ENCODE assay signal across 8 mouse cellular contexts in genomic region chr12:85487545-85488141, GRCm38 (mm10). TPM values are rescaled to one million over a fixed set of nuclear protein-coding genes. Genes with fewer than 3 reads are reported as not detected.
DNase-seq lines count a peak whose midpoint lies in the region; ATAC-seq and TF ChIP-seq lines count a peak whose summit lies in the region.

No protein-coding gene starts in this region.

- peak; percentile 83 for TF ChIP-seq CTCF in gastrocnemius, adult 2 months (IDR thresholded peaks at IDR 0.05)

- peak; percentile 51 for DNase-seq in ovary, postnatal 14 days (ENCODE audit: low spot score)
- no peak for DNase-seq in ovary, adult 18-20 months (ENCODE audit: low spot score)
- peak; percentile 84 to 87 for DNase-seq in cerebellum, postnatal 10 days
- peak; percentile 71 for DNase-seq in gastrocnemius, adult 2 months
- DNase-seq in left cerebral cortex, postnatal 25 days (ENCODE audit: low spot score in 2 of 2) = peak; percentile 72 to 93
- DNase-seq in right cerebral cortex, postnatal 36 days (ENCODE audit: low spot score in 2 of 2) = peak; percentile 66 to 69

- ATAC-seq in inflammation-experienced regulatory T-cells, adult 6 months = peak; percentile 42

- H3K9me3 ChIP-seq in megakaryocyte, embryonic 14.5 days = no peaks in the 10 kb centered on the region

- peaks cover 42% of the 10 kb centered on the region for H3K27me3 ChIP-seq in megakaryocyte, embryonic 14.5 days (replicated peaks)

- peak overlapping the region; percentile 93 for H3K4me3 ChIP-seq in gastrocnemius, adult 2 months
- H3K4me3 ChIP-seq in megakaryocyte, embryonic 14.5 days (replicated peaks) = peak overlapping the region; percentile 97

- H3K36me3 ChIP-seq in megakaryocyte, embryonic 14.5 days (replicated peaks; ENCODE audit: low read length) = no peaks in the 10 kb centered on the region

- peaks cover 35% of the 10 kb centered on the region for H3K4me1 ChIP-seq in megakaryocyte, embryonic 14.5 days

- intact Hi-C loops in gastrocnemius, adult 2 months (cut with DNase I) = loop anchor here (1.0 to 10.0 kb wide), 2 partner anchors 141 to 343 kb away; no protein-coding TSS in a partner anchor
- intact Hi-C loops in left cerebral cortex, postnatal 25 days (cut with DNase I) = loop anchor here (1.0 to 2.0 kb wide), 4 partner anchors 32 to 147 kb away; no protein-coding TSS in a partner anchor

- H3K27ac ChIP-seq in gastrocnemius, adult 2 months = peak overlapping the region; percentile 95

RNA-seq across cellular contexts. Expression of gene Fos, which starts 14.0 kb away (rescaled TPM):
- total RNA-seq in gastrocnemius, adult 2 months (2021) = 1 to 10 TPM; 3.6 to 8.7 TPM
- polyA plus RNA-seq in inflammation-experienced regulatory T-cells, adult 6 months (2017; shearing (Covaris generic)) = 10 to 100 TPM; 11.0 to 84.6 (median 15.2) TPM
- total RNA-seq in left cerebral cortex, postnatal 25 days (2021) = 10 to 100 TPM; 47.2 to 55.9 TPM
- polyA plus RNA-seq in megakaryocyte, embryonic 14.5 days (2012; ENCODE audit: insufficient read depth, low replicate concordance) = 57.8 and 223 TPM in 2 replicates

Comparison
In these comparisons a context has a peak if more than half of its experiments do, and no peak if none do; other contexts are left out.
1. RNA of gene Fos, which starts 14.0 kb away (total RNA-seq): 47.2 to 55.9 TPM in left cerebral cortex, postnatal 25 days; 3.6 to 8.7 TPM in gastrocnemius, adult 2 months; every median in the first group is over 4 times any median in the second.